Mouse (Mus musculus) ES-CJ7 (cell line): ENCODE measurements around the gene Col9a2.

Experiments used
- DNase-seq: peaks from one replicate; pipeline ENCODE4 v3.0.0; 2011; ENCODE audit warnings: low read depth, low spot score

Gene Col9a2

DNA sequence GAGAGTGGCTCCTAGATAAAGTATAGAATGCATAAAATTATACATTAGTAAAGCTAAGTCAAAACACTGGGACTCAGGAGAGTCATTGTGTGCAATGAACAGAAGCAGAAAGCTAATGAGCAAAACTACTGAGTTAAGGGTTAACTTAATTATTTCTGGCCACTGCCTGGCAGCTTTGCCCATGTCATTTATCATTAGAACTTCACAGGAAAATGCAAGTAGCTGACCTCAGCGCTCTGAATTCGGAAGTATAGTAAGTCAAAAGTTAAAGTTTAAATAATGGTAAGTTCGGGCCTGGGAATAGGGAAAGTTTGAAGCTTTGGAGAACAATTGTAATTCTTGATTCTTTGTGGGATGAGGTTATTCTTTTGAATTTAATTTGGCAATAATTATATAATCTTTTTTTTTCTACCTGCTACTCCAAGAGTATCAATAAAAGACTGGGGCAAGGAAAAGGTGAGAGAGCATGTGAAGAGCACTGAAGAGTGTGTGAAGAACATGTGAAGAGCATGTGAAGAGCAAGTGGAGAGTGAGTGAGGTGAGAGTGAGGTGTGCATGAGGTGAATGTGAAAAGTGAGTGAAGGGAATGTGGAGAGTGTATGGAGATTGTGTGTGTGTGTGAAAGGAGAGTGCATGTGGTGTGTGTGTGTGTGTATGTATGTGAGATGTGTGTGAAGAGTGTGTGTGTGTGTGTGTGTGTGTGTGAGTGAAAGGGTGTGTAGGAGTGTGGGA, 38.9 kb downstream of the Col9a2 start:
- DNase-seq = no peak

DNA sequence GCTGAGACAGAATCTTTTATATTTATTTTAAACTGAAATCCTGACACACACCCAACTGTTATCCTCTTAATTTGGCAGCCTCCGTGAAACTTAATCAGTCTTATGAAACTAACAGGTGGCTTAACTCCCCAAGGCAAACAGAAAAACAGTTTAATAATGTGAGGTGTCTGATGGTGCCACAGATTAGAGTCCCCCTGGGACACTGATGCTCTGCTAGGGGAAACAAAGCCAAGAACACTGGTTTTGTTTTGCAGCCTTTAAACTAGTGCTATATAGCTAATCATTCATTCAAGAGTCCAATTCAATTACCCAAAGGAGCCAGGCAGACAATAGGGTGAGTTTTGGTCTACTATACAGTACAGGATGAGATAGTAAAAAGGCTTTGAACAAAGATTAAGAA, 41.2 kb downstream of the Col9a2 start:
- no peak for DNase-seq

DNA sequence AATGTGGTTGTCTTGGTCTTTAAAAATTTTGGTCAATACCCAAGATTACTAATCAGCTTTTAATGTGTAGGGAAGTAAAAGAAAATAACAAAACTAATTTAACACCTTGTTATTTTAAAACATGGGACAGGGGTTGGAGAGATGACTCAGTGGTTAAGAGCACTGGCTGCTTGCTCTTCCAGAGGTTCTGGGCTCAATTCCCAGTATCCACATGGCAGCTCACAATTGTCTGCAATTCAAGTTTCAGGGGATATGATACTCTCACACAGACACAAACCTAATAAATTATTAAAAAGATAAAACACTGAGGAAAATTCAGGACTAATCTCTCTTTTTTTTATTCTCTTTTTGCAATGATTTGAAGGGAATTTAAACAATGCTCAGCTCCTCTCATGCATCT, 45.3 kb downstream of the Col9a2 start:
- DNase-seq = no peak

DNA sequence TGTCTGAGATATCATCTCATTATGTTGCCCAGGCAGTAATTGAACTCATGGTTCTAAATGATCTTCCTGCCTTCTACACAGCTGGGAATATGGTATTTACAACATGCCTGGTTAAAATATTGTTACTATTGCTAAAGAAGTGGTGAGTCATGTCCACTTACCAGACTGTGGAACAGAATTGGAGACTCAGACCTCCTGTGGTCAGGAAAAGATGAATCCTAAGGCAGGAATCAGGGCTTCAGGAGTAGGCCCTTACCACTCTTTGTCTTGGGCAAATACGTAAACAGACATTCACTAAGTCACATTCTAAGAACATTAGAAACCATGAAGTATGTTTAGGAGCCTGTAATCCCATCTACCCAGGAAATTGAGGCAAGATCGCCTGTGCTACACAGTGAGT, 49.5 kb downstream of the Col9a2 start:
- no peak for DNase-seq

DNA sequence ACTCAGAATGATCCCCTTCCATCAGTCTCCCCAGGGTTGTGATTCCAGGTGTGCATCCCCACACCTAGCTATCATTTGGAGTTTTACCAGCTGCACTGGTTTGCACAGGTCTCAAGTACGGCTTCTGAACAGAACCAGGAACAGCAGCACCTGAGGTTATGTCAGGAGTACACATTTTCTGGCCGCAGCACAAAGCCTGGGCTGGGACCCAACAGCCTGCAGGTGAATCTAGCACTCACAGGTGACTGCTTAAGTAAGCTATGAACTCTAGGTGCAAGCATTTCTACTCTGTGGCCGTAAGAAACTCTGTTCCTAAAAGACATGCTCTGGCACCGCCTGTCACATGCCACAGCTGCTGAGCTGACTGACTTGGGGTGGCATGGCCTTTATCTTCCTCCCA, 51.0 kb downstream of the Col9a2 start:
- DNase-seq = no peak

DNA sequence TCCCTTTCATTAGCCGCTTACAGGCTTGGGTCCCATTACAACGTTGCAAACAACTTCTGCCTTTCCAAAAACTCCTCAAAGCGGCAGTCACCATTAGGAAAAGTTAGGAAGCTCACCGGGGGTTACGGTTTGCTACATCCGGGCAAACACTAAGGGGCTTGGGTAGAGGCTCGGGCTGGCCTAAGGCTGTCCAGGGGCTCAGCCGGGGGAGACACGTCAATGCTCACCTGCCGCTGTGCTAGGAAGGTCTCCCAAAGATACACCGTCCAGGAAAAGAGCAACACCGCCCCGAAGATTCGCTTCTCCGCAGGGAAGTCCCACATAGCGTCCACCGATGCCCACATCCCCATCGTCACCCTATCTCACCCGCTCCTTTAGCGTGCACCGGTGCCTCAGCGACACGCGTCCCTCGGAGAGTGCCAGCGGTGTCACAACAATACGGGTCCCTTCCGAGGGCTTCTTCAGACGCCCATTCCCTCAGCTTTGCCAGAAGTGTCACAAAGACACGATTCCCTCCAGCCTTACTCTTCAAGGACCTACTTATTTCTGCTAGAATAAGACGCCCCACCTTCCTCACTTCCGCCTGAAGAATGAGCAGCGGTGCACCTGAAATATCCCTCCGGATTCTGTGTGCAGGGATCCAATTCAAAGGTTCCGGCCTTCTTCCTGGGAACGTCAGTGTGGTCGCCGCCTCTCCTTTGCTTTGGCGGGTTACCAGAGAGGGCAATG, 58.6 kb downstream of the Col9a2 start, which contains the start of gene Zmpste24:
Zmpste24 (minus strand) TSS at position 592 of the 729 bp plus-strand sequence.
- peak; percentile 98 for DNase-seq

DNA sequence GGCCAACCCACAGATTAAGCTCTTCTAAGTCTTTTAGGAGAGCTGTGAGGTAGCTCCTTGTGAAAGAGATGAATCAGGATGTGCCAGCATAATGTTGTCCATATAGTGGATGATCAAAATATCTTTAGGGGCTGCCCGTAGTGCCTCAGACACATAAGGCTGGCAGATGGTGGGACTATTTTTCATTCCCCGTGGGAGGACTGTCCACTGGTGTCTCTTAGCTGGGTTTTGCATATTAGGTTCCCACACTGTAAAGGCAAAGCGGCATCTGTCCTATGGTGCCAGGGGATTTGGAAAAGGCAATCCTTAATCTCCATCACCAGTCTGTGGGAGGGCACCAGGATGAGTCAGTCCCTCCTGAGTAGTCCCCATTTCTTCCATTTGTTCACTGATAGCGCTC, 64.1 kb downstream of the Col9a2 start:
- no peak for DNase-seq
